Mouse (Mus musculus): ENCODE results near the gene 1700017D01Rik. TPM values are rescaled to one million over a fixed set of nuclear protein-coding genes. Genes with fewer than 3 reads are reported as not detected.

The 1700017D01Rik gene
- polyA plus RNA-seq, 1 experiment from 2014 or later: not detected

DNA sequence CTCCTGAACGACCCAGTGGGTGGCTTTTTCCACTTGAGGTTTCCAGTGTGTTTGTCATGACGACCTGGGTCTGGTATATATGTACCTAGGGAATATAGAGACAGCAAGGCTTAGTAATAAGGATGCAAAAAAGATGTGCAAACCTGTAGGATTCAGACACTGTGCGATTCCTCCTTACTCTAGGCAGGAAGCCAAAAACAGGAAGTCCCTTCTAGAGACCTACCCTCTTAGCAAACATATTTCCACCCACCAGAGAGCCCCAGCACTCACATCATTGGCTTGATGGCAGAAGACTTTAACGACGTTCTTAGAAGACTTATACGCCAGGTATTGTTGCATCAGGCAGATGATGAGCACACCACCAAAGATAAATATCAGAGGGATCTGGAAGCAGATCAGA lies 82.7 kb downstream of the 1700017D01Rik start:
- no peak overlapping the region for H3K4me2 ChIP-seq
- no peak overlapping the region for H3K4me3 ChIP-seq (replicated peaks)
- no peaks in the 10 kb centered on the region for H3K9me3 ChIP-seq (replicated peaks)
- H3K36me3 ChIP-seq (replicated peaks): no peaks in the 10 kb centered on the region
- H3K27me3 ChIP-seq: no peaks in the 10 kb centered on the region
- WGBS (ENCODE audit: insufficient replicate concordance): 26% methylated on average over 6 of the region's 6 CpGs
- ATAC-seq (ENCODE audit: insufficient read depth): no peak
- no peak overlapping the region for H3K9ac ChIP-seq
- H3K4me1 ChIP-seq (replicated peaks): peaks cover 10% of the 10 kb centered on the region
- no peak overlapping the region for H3K27ac ChIP-seq (replicated peaks)

Other genes with a start within 250 kb of the 1700017D01Rik start
- 20.0 and 20.6 TPM in 2 replicates for gene Tmem109, start 248.9 kb downstream of the 1700017D01Rik start, polyA plus RNA-seq (2015; fragmentation: Nextera tagmentation; extraction: Ambion mirVana)
- 13.6 and 14.5 TPM in 2 replicates for gene Prpf19, start 235.6 kb downstream of the 1700017D01Rik start, polyA plus RNA-seq (2015; fragmentation: Nextera tagmentation; extraction: Ambion mirVana)
- not detected in 2 replicates for gene Zp1, start 210.2 kb downstream of the 1700017D01Rik start, polyA plus RNA-seq (2015; fragmentation: Nextera tagmentation; extraction: Ambion mirVana)
- gene Ptgdr2, start 193.7 kb downstream of the 1700017D01Rik start, polyA plus RNA-seq (2015; fragmentation: Nextera tagmentation; extraction: Ambion mirVana): not detected in 2 replicates
- 11.6 and 13.7 TPM in 2 replicates for gene Ccdc86, start 181.6 kb downstream of the 1700017D01Rik start, polyA plus RNA-seq (2015; fragmentation: Nextera tagmentation; extraction: Ambion mirVana)
- not detected in 2 replicates for gene Ms4a10, start 156.2 kb downstream of the 1700017D01Rik start, polyA plus RNA-seq (2015; fragmentation: Nextera tagmentation; extraction: Ambion mirVana)
- not detected in 2 replicates for gene Ms4a15, start 137.6 kb downstream of the 1700017D01Rik start, polyA plus RNA-seq (2015; fragmentation: Nextera tagmentation; extraction: Ambion mirVana)
- gene Ms4a18, start 112.8 kb downstream of the 1700017D01Rik start, polyA plus RNA-seq (2015; fragmentation: Nextera tagmentation; extraction: Ambion mirVana): 0.08 TPM in 1 of 2 replicates, not detected in the other
- gene Ms4a8a, start 49.8 kb downstream of the 1700017D01Rik start, polyA plus RNA-seq (2015; fragmentation: Nextera tagmentation; extraction: Ambion mirVana): 0.10 and 0.21 TPM in 2 replicates
- not detected in 2 replicates for gene 1700025F22Rik, start 34.4 kb upstream of the 1700017D01Rik start, polyA plus RNA-seq (2015; fragmentation: Nextera tagmentation; extraction: Ambion mirVana)
- gene Ms4a13, start 65.9 kb upstream of the 1700017D01Rik start, polyA plus RNA-seq (2015; fragmentation: Nextera tagmentation; extraction: Ambion mirVana): not detected in 2 replicates
- gene Ms4a12, start 101.6 kb upstream of the 1700017D01Rik start, polyA plus RNA-seq (2015; fragmentation: Nextera tagmentation; extraction: Ambion mirVana): not detected in 2 replicates
- not detected in 2 replicates for gene Ms4a1, start 135.4 kb upstream of the 1700017D01Rik start, polyA plus RNA-seq (2015; fragmentation: Nextera tagmentation; extraction: Ambion mirVana)
- gene Ms4a5, start 153.0 kb upstream of the 1700017D01Rik start, polyA plus RNA-seq (2015; fragmentation: Nextera tagmentation; extraction: Ambion mirVana): not detected in 2 replicates
- gene Ms4a14, start 183.6 kb upstream of the 1700017D01Rik start, polyA plus RNA-seq (2015; fragmentation: Nextera tagmentation; extraction: Ambion mirVana): not detected in 2 replicates
- gene Ms4a7, start 205.3 kb upstream of the 1700017D01Rik start, polyA plus RNA-seq (2015; fragmentation: Nextera tagmentation; extraction: Ambion mirVana): 1.4 and 1.7 TPM in 2 replicates
- gene Ms4a4a, start 244.6 kb upstream of the 1700017D01Rik start, polyA plus RNA-seq (2015; fragmentation: Nextera tagmentation; extraction: Ambion mirVana): 1.3 and 1.4 TPM in 2 replicates